Mouse (Mus musculus) gastrocnemius, postnatal 4 days (tissue): ENCODE results near the gene Rbm6. TPM values are rescaled to one million over a fixed set of nuclear protein-coding genes. Genes with fewer than 3 reads are reported as not detected.
A peak's percentile ranks its signal among the peaks of the same experiment; 100 is the strongest.

Experiments
- DNase-seq, 2 experiments: peaks; one replicate each; pipeline ENCODE4 v3.0.0; 2021 to 2022; ENCODE audit warnings: low spot score in 2 of 2, mixed read lengths in 2 of 2
- long read RNA-seq, 2 experiments: library from polyadenylated mRNA; stranded (forward); transcript quantifications; one replicate each; pipeline ENCODE4 v2.0.0; 2021
- total RNA-seq, 2 experiments: library from RNA; stranded (reverse); gene quantifications; 2 replicates each; pipeline ENCODE4 v1.2.3; 2021

Rbm6 gene
- total RNA-seq = 10 to 100 TPM; 40.7 to 47.3 TPM
- long read RNA-seq, experiment 1, transcript Rbm6-207 (21 exons, 3,716 nt) = major isoform, 13 of 32 reads
- long read RNA-seq, experiment 1, partial matches to known transcripts = 3 of 32 reads
- long read RNA-seq, experiment 1, other reads (novel, unspliced or antisense) = 13 of 32 reads
- long read RNA-seq, experiment 2, transcript Rbm6-207 (21 exons, 3,716 nt) = major isoform, 21 of 48 reads
- long read RNA-seq, experiment 2, partial matches to known transcripts = 5 of 48 reads
- long read RNA-seq, experiment 2, other reads (novel, unspliced or antisense) = 21 of 48 reads

GRCm38 (mm10) chr9:107873137-107873536, at the start of gene Rbm6:
Gene Rbm6 (minus strand): TSS chr9:107873237.
- DNase-seq = no peak

- no peak for DNase-seq
Observed at GRCm38 (mm10) chr9:107919441-107919840, 46.4 kb upstream of the Rbm6 start.

GRCm38 (mm10) chr9:107918884-107919283, 45.8 kb upstream of the Rbm6 start:
- DNase-seq = no peak

- no peak for DNase-seq
Observed at GRCm38 (mm10) chr9:107917895-107918608, 45.0 kb upstream of the Rbm6 start.

GRCm38 (mm10) chr9:107914764-107915420, 41.9 kb upstream of the Rbm6 start:
- DNase-seq = no peak

GRCm38 (mm10) chr9:107910025-107910769, 37.2 kb upstream of the Rbm6 start:
- DNase-seq = no peak

GRCm38 (mm10) chr9:107908410-107909158, 35.5 kb upstream of the Rbm6 start:
- DNase-seq = peak in 1 of 2 experiments; percentile 34

- DNase-seq = no peak
Observed at GRCm38 (mm10) chr9:107907801-107908120, 34.7 kb upstream of the Rbm6 start.

- no peak for DNase-seq
Observed at GRCm38 (mm10) chr9:107906967-107907800, 34.1 kb upstream of the Rbm6 start.

- DNase-seq = peak; percentile 70 to 85
Observed at GRCm38 (mm10) chr9:107906252-107906966, 33.4 kb upstream of the Rbm6 start, which contains the start of gene Mst1r. Gene Mst1r (plus strand): TSS chr9:107906873.

- DNase-seq = peak; percentile 77 to 84
Observed at GRCm38 (mm10) chr9:107904726-107905125, 31.7 kb upstream of the Rbm6 start.

GRCm38 (mm10) chr9:107901627-107901914, 28.5 kb upstream of the Rbm6 start:
- no peak for DNase-seq

- DNase-seq = peak in 1 of 2 experiments; percentile 57
Observed at GRCm38 (mm10) chr9:107900840-107901626, 28.0 kb upstream of the Rbm6 start.

GRCm38 (mm10) chr9:107899855-107900254, 26.8 kb upstream of the Rbm6 start:
- no peak for DNase-seq

- DNase-seq = no peak
Observed at GRCm38 (mm10) chr9:107898563-107898962, 25.5 kb upstream of the Rbm6 start.

- no peak for DNase-seq
Observed at GRCm38 (mm10) chr9:107891023-107891422, 18.0 kb upstream of the Rbm6 start.

GRCm38 (mm10) chr9:107890260-107890659, 17.2 kb upstream of the Rbm6 start:
- no peak for DNase-seq

GRCm38 (mm10) chr9:107888267-107888850, 15.3 kb upstream of the Rbm6 start:
- no peak for DNase-seq
